Mouse (Mus musculus): ENCODE results near the gene Spc24. TPM values are rescaled to one million over a fixed set of nuclear protein-coding genes. Genes with fewer than 3 reads are reported as not detected.

The Spc24 gene
- 225 and 232 TPM in 2 replicates for polyA plus RNA-seq (2016; fragmentation: Nextera tagmentation; extraction: Ambion mirVana)

GRCm38 (mm10) chr9:21760155-21761088, at the start of gene Spc24:
TSS of gene Spc24 (minus strand) at chr9:21760303.
- 2% methylated on average over 53 of the region's 54 CpGs for WGBS
- Histone ChIP-seq H3K27ac (peak within 1 kb of the TSS; percentile 96), H3K36me3 (peaks cover 33% of the 10 kb centered on the region), H3K4me1 (peaks cover 16% of the 10 kb centered on the region), H3K9me3 (replicated peaks) (no peaks in the 10 kb centered on the region), H3K4me3 (peak within 1 kb of the TSS; percentile 80), H3K27me3 (ENCODE audit: low read depth, poor library complexity, severe bottlenecking) (no peaks in the 10 kb centered on the region)
- peak; percentile 94 for DNase-seq (ENCODE audit: low spot score)

GRCm38 (mm10) chr9:21808561-21808960, 48.5 kb upstream of the Spc24 start:
- H3K36me3 ChIP-seq = peaks cover 70% of the 10 kb centered on the region
- no peak overlapping the region for H3K4me3 ChIP-seq
- DNase-seq (ENCODE audit: low spot score) = no peak
- WGBS = 71% methylated on average over 3 of the region's 3 CpGs
- no peak overlapping the region for H3K27ac ChIP-seq
- H3K9me3 ChIP-seq (replicated peaks) = no peaks in the 10 kb centered on the region
- no peaks in the 10 kb centered on the region for H3K27me3 ChIP-seq (ENCODE audit: low read depth, poor library complexity, severe bottlenecking)
- peaks cover 9% of the 10 kb centered on the region for H3K4me1 ChIP-seq

- whole genome bisulfite sequencing = 91% methylated on average over 11 of the region's 11 CpGs
- Histone ChIP-seq H3K9me3 (replicated peaks) (no peaks in the 10 kb centered on the region), H3K36me3 (peaks cover 70% of the 10 kb centered on the region), H3K27me3 (ENCODE audit: low read depth, poor library complexity, severe bottlenecking) (no peaks in the 10 kb centered on the region), H3K27ac (no peak overlapping the region), H3K4me1 (peaks cover 9% of the 10 kb centered on the region), H3K4me3 (no peak overlapping the region)
- no peak for DNase-seq (ENCODE audit: low spot score)
Observed at GRCm38 (mm10) chr9:21806976-21807375, 46.9 kb upstream of the Spc24 start.

- Histone ChIP-seq H3K27ac (no peak overlapping the region), H3K4me1 (peaks cover 9% of the 10 kb centered on the region), H3K9me3 (replicated peaks) (no peaks in the 10 kb centered on the region), H3K36me3 (peaks cover 70% of the 10 kb centered on the region), H3K4me3 (no peak overlapping the region), H3K27me3 (ENCODE audit: low read depth, poor library complexity, severe bottlenecking) (no peaks in the 10 kb centered on the region)
- WGBS = 76% methylated on average over 3 of the region's 3 CpGs
- DNase-seq (ENCODE audit: low spot score) = no peak
Observed at GRCm38 (mm10) chr9:21806363-21806762, 46.3 kb upstream of the Spc24 start.

GRCm38 (mm10) chr9:21803986-21804644, 44.0 kb upstream of the Spc24 start:
- 48% methylated on average over 13 of the region's 13 CpGs for WGBS
- Histone ChIP-seq H3K27ac (peak overlapping the region; percentile 38; the same call in 1 of the 2 replicates), H3K4me3 (no peak overlapping the region), H3K4me1 (peaks cover 17% of the 10 kb centered on the region), H3K9me3 (replicated peaks) (no peaks in the 10 kb centered on the region), H3K27me3 (ENCODE audit: low read depth, poor library complexity, severe bottlenecking) (no peaks in the 10 kb centered on the region), H3K36me3 (peaks cover 65% of the 10 kb centered on the region)
- peak; percentile 88 for DNase-seq (ENCODE audit: low spot score)

- peaks cover 46% of the 10 kb centered on the region for H3K36me3 ChIP-seq
- DNase-seq (ENCODE audit: low spot score) = no peak
- H3K27me3 ChIP-seq (ENCODE audit: low read depth, poor library complexity, severe bottlenecking) = no peaks in the 10 kb centered on the region
- H3K27ac ChIP-seq = no peak overlapping the region
- H3K4me3 ChIP-seq = no peak overlapping the region
- peaks cover 34% of the 10 kb centered on the region for H3K4me1 ChIP-seq
- H3K9me3 ChIP-seq (replicated peaks) = no peaks in the 10 kb centered on the region
- 88% methylated on average over 7 of the region's 7 CpGs for WGBS
Observed at GRCm38 (mm10) chr9:21801591-21801990, 41.5 kb upstream of the Spc24 start.

- DNase-seq (ENCODE audit: low spot score) = no peak
- H3K9me3 ChIP-seq (replicated peaks) = no peaks in the 10 kb centered on the region
- no peak overlapping the region for H3K27ac ChIP-seq
- 80% methylated on average over 7 of the region's 7 CpGs for WGBS
- H3K36me3 ChIP-seq = peaks cover 50% of the 10 kb centered on the region
- H3K4me1 ChIP-seq = peaks cover 35% of the 10 kb centered on the region
- H3K4me3 ChIP-seq = no peak overlapping the region
- H3K27me3 ChIP-seq (ENCODE audit: low read depth, poor library complexity, severe bottlenecking) = no peaks in the 10 kb centered on the region
Observed at GRCm38 (mm10) chr9:21801121-21801520, 41.0 kb upstream of the Spc24 start.

- Histone ChIP-seq H3K4me3 (peak overlapping the region; percentile 80), H3K4me1 (peaks cover 50% of the 10 kb centered on the region), H3K9me3 (replicated peaks) (no peaks in the 10 kb centered on the region), H3K27me3 (ENCODE audit: low read depth, poor library complexity, severe bottlenecking) (no peaks in the 10 kb centered on the region), H3K36me3 (peaks cover 67% of the 10 kb centered on the region), H3K27ac (peak overlapping the region; percentile 98)
- DNase-seq (ENCODE audit: low spot score) = no peak
- WGBS = 61% methylated on average over 3 of the region's 3 CpGs
Observed at GRCm38 (mm10) chr9:21799010-21799350, 38.9 kb upstream of the Spc24 start.

- peak; percentile 91 for DNase-seq (ENCODE audit: low spot score)
- H3K4me1 ChIP-seq = peaks cover 48% of the 10 kb centered on the region
- H3K27me3 ChIP-seq (ENCODE audit: low read depth, poor library complexity, severe bottlenecking) = no peaks in the 10 kb centered on the region
- H3K9me3 ChIP-seq (replicated peaks) = no peaks in the 10 kb centered on the region
- H3K4me3 ChIP-seq = peak within 1 kb of the TSS; percentile 80
- H3K27ac ChIP-seq = peak within 1 kb of the TSS; percentile 98
- WGBS = under 1% methylated on average over 52 of the region's 52 CpGs
- H3K36me3 ChIP-seq = peaks cover 67% of the 10 kb centered on the region
Observed at GRCm38 (mm10) chr9:21798345-21799009, 38.4 kb upstream of the Spc24 start, which contains the start of gene Kank2. TSS of gene Kank2 (minus strand) at chr9:21798744.

- Histone ChIP-seq H3K36me3 (peaks cover 67% of the 10 kb centered on the region), H3K27me3 (ENCODE audit: low read depth, poor library complexity, severe bottlenecking) (no peaks in the 10 kb centered on the region), H3K4me3 (peak overlapping the region; percentile 80), H3K4me1 (peaks cover 49% of the 10 kb centered on the region), H3K27ac (peak overlapping the region; percentile 98), H3K9me3 (replicated peaks) (no peaks in the 10 kb centered on the region)
- under 1% methylated on average over 26 of the region's 26 CpGs for WGBS
- peak; percentile 90 for DNase-seq (ENCODE audit: low spot score)
Observed at GRCm38 (mm10) chr9:21797921-21798344, 37.8 kb upstream of the Spc24 start.

GRCm38 (mm10) chr9:21796919-21797318, 36.8 kb upstream of the Spc24 start:
- H3K4me3 ChIP-seq = peak overlapping the region; percentile 80
- peak overlapping the region; percentile 81 for H3K27ac ChIP-seq
- H3K36me3 ChIP-seq = peaks cover 67% of the 10 kb centered on the region
- peaks cover 54% of the 10 kb centered on the region for H3K4me1 ChIP-seq
- H3K27me3 ChIP-seq (ENCODE audit: low read depth, poor library complexity, severe bottlenecking) = no peaks in the 10 kb centered on the region
- 65% methylated on average over 3 of the region's 3 CpGs for WGBS
- no peak for DNase-seq (ENCODE audit: low spot score)
- H3K9me3 ChIP-seq (replicated peaks) = no peaks in the 10 kb centered on the region

- Histone ChIP-seq H3K27ac (peak overlapping the region; percentile 81), H3K4me1 (peaks cover 54% of the 10 kb centered on the region), H3K4me3 (peak overlapping the region; percentile 80), H3K36me3 (peaks cover 67% of the 10 kb centered on the region), H3K9me3 (replicated peaks) (no peaks in the 10 kb centered on the region), H3K27me3 (ENCODE audit: low read depth, poor library complexity, severe bottlenecking) (no peaks in the 10 kb centered on the region)
- peak; percentile 42 for DNase-seq (ENCODE audit: low spot score)
- 61% methylated on average over 3 of the region's 3 CpGs for WGBS
Observed at GRCm38 (mm10) chr9:21796259-21796658, 36.2 kb upstream of the Spc24 start.
